In the genomic region with DNA sequence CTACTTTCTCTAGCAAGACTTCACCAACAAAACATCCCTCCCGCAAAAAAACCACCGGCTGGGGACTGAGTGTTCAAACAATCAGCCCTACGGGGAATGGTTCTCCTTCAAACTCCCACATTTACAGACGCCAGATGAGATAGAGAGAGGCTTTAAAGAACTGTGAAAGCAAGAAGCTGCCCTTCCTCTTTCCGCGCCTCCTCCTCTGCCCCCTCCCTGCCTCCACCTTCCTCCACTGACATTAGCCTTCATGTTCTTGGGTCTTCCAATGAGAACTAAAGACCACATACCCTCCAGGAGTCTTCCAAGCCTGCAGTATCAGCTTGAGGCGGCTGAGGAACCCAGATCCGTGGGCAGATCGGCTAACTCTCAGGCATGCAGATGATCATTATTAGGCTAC, we compare ENCODE assay signal across 21 mouse cellular contexts.
"Had no signal": no experiment of that assay in that cellular context is flagged by ENCODE, and none has a peak within 500 bp of the region (broad histone marks: within the 10 kb centered on the region; RNA-seq: fewer than 3 reads in every experiment).

No protein-coding gene starts in this region.

- H3K4me3 ChIP-seq: limb, embryonic 10.5 days; limb, embryonic 13.5 days; liver, embryonic 13.5 days; megakaryocyte, embryonic 14.5 days; midbrain, embryonic 10.5 days; neural tube, embryonic 12.5 days; neural tube, embryonic 15.5 days had no signal

- DNase-seq: kidney, adult 9 months; kidney, postnatal 14 days; kidney, postnatal 4 days; liver, embryonic 13.5 days; lung, adult 2 months; lung, postnatal 14 days; lung, postnatal 4 days; midbrain, embryonic 14.5 days; right cerebral cortex, adult 18-20 months; right cerebral cortex, postnatal 14 days; right cerebral cortex, postnatal 4 days; thymus, adult 2 months; thymus, postnatal 14 days; thymus, postnatal 4 days had no signal

- H3K36me3 ChIP-seq: limb, embryonic 10.5 days; limb, embryonic 13.5 days; liver, embryonic 13.5 days; midbrain, embryonic 10.5 days; neural tube, embryonic 12.5 days; neural tube, embryonic 15.5 days had no signal

- H3K27me3 ChIP-seq: limb, embryonic 13.5 days; liver, embryonic 13.5 days; megakaryocyte, embryonic 14.5 days; neural tube, embryonic 12.5 days; neural tube, embryonic 15.5 days had no signal

- H3K4me2 ChIP-seq: limb, embryonic 13.5 days; liver, embryonic 13.5 days; neural tube, embryonic 12.5 days; neural tube, embryonic 15.5 days had no signal

- H3K9me3 ChIP-seq: limb, embryonic 10.5 days; limb, embryonic 13.5 days; liver, embryonic 13.5 days; megakaryocyte, embryonic 14.5 days; midbrain, embryonic 10.5 days; neural tube, embryonic 12.5 days; neural tube, embryonic 15.5 days had no signal

- H3K9ac ChIP-seq: limb, embryonic 13.5 days; liver, embryonic 13.5 days; neural tube, embryonic 12.5 days; neural tube, embryonic 15.5 days had no signal

- H3K27ac ChIP-seq: limb, embryonic 10.5 days; limb, embryonic 13.5 days; liver, embryonic 13.5 days; midbrain, embryonic 10.5 days; neural tube, embryonic 12.5 days; neural tube, embryonic 15.5 days; stomach, postnatal 0 days had no signal

- H3K4me1 ChIP-seq: limb, embryonic 10.5 days; limb, embryonic 13.5 days; liver, embryonic 13.5 days; neural tube, embryonic 12.5 days; neural tube, embryonic 15.5 days had no signal
